Mouse (Mus musculus) erythroblast, embryonic 14.5 days (primary cell): ENCODE results near the gene Mbd4. TPM values are rescaled to one million over a fixed set of nuclear protein-coding genes. Genes with fewer than 3 reads are reported as not detected.

Experiments used
- H3K27me3 ChIP-seq: 2 replicates; pipeline ENCODE4 v1.6.1; 2012; ENCODE audit warnings: inconsistent platforms; ENCODE audit not compliant: control insufficient read depth
- H3K36me3 ChIP-seq: 2 replicates; pipeline ENCODE4 v1.6.1; 2012; ENCODE audit warnings: mild to moderate bottlenecking, inconsistent platforms; ENCODE audit not compliant: control insufficient read depth
- H3K4me1 ChIP-seq: 2 replicates; pipeline ENCODE4 v1.6.1; 2012; ENCODE audit warnings: inconsistent platforms; ENCODE audit not compliant: control insufficient read depth
- H3K4me3 ChIP-seq: replicated peaks from 2 replicates; pipeline ENCODE3; 2012; ENCODE audit warnings: moderate library complexity, mild to moderate bottlenecking, inconsistent platforms
- H3K9me3 ChIP-seq: 2 replicates; pipeline ENCODE4 v1.6.1; 2012; ENCODE audit warnings: low read length, inconsistent platforms, mixed read lengths; ENCODE audit not compliant: control insufficient read depth
- GATA1 ChIP-seq: IDR thresholded peaks from 2 replicates; pipeline ENCODE4 v1.6.1; 2012; ENCODE audit warnings: low read length, inconsistent platforms, mixed read lengths
- TAL1 ChIP-seq: IDR thresholded peaks from 3 replicates; pipeline ENCODE4 v1.6.1; 2012; ENCODE audit warnings: low read length, inconsistent platforms, mixed read lengths
- polyA plus RNA-seq: library from polyadenylated mRNA; stranded (reverse); fragments of >175 nt; gene quantifications from 2 replicates; pipeline ENCODE4 v1.2.3, GENCODE M21; 2012

Gene Mbd4
- polyA plus RNA-seq, 1 experiment = 0.06 TPM

DNA sequence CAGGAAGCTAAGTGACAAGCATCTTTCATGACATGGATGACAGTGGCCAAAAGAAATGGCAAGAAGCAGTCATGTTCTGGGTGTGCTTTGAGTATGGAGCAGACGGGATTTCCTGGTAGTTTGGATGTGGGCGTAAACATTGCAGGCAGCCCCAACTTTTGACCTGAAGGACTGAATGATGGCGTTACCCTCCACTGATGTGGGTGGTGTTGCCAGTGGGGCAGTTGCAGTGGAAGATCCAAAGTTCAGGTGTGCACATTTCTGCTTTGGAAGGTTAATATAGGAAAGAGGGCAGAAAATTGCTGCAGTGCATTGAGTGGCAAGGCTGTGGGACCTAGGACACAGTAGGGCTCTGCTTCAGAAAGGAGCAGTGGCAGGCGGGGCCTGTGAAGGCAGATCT is 12.1 kb upstream of the Mbd4 start:
- no peaks in the 10 kb centered on the region for H3K27me3 ChIP-seq
- TF ChIP-seq TAL1 = no peak
- no peak for TF ChIP-seq GATA1
- H3K4me1 ChIP-seq = no peaks in the 10 kb centered on the region
- H3K36me3 ChIP-seq = no peaks in the 10 kb centered on the region
- no peak overlapping the region for H3K4me3 ChIP-seq
- no peaks in the 10 kb centered on the region for H3K9me3 ChIP-seq

DNA sequence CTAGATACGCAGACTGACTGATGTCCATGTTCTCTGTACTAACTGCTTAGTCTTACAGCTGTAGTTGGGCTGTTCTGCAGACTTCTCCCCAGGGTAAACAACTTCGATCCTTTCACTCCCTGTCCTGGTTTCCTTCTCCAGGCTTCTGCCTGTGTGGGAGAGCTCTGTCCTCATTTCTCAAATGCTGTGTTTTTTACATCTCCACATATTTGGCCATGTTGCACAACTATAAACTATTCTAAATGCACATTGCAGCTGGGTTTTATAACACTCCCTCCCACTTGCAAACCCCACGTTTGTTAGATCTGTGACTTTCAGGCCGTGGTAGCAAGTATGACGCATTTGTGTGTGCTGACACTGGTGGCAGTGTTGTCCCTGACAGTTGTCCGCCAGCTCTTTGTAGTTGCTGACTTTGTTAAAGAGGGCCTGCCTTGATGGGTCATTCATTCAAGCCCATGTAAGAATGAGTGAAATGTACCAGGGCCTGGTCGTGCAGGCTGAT is 10.2 kb upstream of the Mbd4 start:
- H3K27me3 ChIP-seq = no peaks in the 10 kb centered on the region
- no peak overlapping the region for H3K4me3 ChIP-seq
- H3K4me1 ChIP-seq = no peaks in the 10 kb centered on the region
- TF ChIP-seq GATA1 (no peak), TAL1 (no peak)
- H3K9me3 ChIP-seq = no peaks in the 10 kb centered on the region
- no peaks in the 10 kb centered on the region for H3K36me3 ChIP-seq

DNA sequence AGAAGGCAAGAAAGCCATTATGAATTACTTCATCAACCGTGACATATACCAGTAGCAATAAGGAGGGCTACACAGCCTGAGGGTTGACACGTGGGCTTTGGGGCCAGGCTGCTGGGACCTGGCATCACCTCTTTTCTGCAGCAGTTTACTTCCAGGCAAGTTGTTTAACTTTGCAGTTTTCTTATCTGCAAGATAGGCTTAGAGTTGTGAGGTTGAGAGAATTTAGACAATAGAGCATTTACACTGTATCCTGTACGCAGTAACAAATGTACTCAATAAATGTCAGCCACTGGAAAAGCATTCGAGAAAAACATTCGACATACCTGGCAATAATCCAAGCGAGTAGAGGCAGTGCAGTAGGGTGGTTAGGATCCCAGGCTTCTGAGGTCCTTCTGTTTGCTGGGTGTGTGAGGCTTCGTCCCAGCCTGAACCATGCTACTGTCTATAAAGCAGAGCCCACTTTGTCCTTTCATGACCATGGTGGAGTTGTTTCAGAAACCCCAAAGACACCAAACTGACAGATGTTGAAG is 6.9 kb upstream of the Mbd4 start:
- Histone ChIP-seq H3K4me3 (no peak overlapping the region), H3K36me3 (no peaks in the 10 kb centered on the region), H3K9me3 (no peaks in the 10 kb centered on the region), H3K4me1 (no peaks in the 10 kb centered on the region; the same call in 1 of the 2 replicates), H3K27me3 (no peaks in the 10 kb centered on the region)
- no peak for TF ChIP-seq GATA1
- no peak for TF ChIP-seq TAL1

DNA sequence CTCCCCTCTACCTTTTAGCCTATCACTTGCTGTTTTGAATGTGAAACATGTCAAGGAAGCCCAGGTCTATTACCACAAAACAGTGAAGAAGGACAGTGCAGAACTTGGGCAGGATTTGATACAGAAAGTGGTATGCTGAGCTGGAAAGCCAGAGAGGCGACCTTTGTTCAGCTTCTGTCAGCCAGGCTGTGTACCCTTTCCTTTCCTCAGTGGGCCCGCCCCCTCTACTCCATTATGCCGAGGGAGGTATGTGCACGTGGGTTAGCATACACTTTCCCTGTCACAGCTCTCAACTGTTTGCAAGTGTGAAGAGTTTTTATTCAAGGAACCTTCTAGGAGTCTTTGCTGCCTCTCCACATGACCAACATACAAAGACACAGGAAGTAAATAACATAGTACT is 6.1 kb upstream of the Mbd4 start:
- TF ChIP-seq GATA1 (no peak), TAL1 (no peak)
- Histone ChIP-seq H3K9me3 (no peaks in the 10 kb centered on the region), H3K4me1 (peaks cover 3% of the 10 kb centered on the region)

DNA sequence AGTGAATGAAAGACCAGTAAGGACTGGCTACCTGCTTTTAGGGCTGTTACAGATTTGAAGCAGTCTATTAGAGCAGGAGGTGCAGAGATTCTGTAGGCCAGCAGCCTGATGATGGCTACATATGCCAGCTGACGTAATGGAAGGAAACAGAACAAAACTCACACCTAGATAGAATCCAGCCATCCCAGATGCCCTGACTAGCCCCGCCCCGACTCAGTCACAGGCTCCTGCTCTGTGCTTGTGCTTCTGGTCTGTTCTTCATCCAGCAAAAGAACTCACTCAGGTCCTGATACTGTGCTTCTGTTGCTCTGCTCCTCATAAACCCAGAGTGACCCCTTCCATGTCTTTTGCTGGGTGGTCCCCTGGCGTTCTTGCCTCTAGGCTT is 3.2 kb upstream of the Mbd4 start:
- H3K9me3 ChIP-seq = no peaks in the 10 kb centered on the region
- H3K36me3 ChIP-seq = peaks cover 5% of the 10 kb centered on the region
- peaks cover 26% of the 10 kb centered on the region for H3K4me1 ChIP-seq
- TF ChIP-seq TAL1 (no peak), GATA1 (no peak)
- no peaks in the 10 kb centered on the region for H3K27me3 ChIP-seq
- no peak overlapping the region for H3K4me3 ChIP-seq

More for the DNA sequence above, 6.1 kb upstream of the Mbd4 start:
- no peaks in the 10 kb centered on the region for H3K27me3 ChIP-seq
- no peaks in the 10 kb centered on the region for H3K36me3 ChIP-seq
- no peak overlapping the region for H3K4me3 ChIP-seq

DNA sequence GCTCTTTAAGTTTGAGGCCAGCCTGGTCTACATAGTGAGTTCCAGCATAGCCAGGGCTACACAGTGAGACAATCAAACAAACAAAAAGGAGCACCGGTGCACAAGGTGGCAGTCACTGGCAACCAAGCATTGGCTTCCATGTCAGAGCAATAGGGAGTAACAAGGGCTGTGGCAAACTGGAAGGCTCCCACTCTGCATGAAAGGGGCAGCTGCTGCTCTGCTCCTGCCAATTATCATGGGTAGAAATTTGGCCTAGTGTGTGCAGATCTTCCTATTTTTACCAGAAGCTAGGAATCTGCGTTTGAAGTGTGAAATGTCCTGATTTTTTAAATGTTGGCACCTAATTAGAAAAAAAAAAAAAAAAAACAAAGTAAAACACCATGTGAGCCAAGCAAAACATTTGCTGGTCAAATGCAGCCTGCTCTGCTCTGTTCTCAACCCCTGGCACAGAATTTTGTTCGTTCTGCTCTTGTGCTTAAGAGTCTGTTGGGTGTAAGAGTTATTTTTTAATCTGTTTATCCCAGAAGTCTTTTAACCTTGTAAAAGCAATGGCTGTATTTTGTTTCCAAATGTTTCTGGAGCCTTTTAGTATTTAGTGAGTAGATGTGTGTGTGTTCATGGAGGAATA is 2.7 kb upstream of the Mbd4 start:
- Histone ChIP-seq H3K9me3 (no peaks in the 10 kb centered on the region), H3K4me3 (no peak overlapping the region), H3K27me3 (no peaks in the 10 kb centered on the region), H3K36me3 (peaks cover 10% of the 10 kb centered on the region), H3K4me1 (peaks cover 31% of the 10 kb centered on the region)
- TF ChIP-seq GATA1 = no peak
- no peak for TF ChIP-seq TAL1

DNA sequence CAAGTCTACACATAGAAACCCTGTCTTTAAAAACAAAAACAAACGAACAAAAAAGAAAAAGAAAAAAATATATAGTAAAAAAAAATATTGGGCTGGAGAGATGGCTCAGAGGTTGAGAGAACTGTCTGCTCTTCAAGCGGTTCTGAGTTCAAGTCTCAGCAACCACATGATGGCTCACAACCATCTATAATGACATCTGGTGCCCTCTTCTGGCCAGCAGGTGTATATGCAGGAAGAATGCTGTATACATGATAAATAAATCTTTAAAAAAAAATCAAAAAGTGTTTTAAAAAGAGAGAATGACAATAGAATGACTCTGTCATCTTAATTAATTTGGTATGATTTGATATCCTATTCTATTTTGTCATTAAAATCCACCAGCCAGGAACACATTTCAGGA is 1.3 kb upstream of the Mbd4 start:
- peaks cover 32% of the 10 kb centered on the region for H3K4me1 ChIP-seq
- peaks cover 22% of the 10 kb centered on the region for H3K36me3 ChIP-seq
- no peaks in the 10 kb centered on the region for H3K27me3 ChIP-seq
- no peaks in the 10 kb centered on the region for H3K9me3 ChIP-seq
- TF ChIP-seq GATA1 = no peak
- no peak for TF ChIP-seq TAL1
- H3K4me3 ChIP-seq = no peak overlapping the region

DNA sequence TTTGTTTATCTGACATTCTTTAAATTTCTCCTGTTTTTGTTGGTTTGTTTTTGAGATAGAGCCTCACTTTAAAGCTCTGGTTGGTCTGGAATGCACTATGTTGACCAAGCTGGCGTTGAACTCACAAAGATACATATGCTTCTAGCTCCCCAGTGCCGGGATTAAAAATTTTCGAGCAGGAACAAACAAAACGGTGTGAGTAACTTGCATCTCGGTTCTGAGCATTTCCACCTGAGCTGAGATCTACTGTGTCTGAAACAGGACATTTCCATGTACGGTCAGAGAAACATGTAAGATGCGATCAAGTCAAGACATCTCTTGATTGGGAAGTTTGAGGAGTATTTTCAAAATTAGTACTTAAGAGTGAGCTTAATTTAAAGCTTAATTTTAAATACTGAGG is 814 bp upstream of the Mbd4 start:
- H3K9me3 ChIP-seq = no peaks in the 10 kb centered on the region
- H3K4me1 ChIP-seq = peaks cover 33% of the 10 kb centered on the region
- peak overlapping the region; percentile 77 for H3K4me3 ChIP-seq
- TF ChIP-seq TAL1 (no peak), GATA1 (no peak)
- H3K36me3 ChIP-seq = peaks cover 27% of the 10 kb centered on the region
- H3K27me3 ChIP-seq = no peaks in the 10 kb centered on the region

DNA sequence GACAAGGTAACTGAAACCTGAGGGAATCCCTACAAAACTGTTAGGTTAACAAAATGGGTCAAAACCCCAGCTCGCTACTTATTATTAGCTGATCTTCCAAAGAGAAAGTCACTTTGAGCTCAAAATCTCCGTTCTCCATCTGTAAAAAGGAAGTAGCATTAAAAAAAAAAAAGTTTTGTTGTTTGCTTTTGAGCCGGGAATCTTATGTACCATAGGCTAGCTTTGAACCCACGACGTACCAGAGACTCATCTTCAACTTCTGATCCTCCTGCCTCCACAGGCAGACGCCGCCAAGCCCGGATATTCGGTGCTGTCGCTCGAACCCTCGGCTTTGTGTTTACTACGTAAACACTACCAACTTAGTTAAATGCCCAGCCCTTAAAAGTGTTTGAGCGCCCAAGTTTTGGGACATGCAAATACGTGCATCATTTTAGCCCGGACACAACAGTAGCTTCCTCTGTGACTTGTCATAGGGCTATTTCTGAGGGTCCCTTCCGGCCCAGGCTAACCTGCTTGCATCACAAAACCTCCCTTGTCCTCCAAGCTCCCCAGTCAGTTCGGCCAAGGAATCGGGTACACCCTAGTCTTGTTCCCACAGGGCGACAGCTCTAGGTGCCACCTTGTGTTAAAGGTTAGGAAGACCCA is 603 bp downstream of the Mbd4 start:
- Histone ChIP-seq H3K4me3 (peak overlapping the region; percentile 77), H3K36me3 (peaks cover 41% of the 10 kb centered on the region), H3K27me3 (no peaks in the 10 kb centered on the region), H3K4me1 (peaks cover 36% of the 10 kb centered on the region), H3K9me3 (no peaks in the 10 kb centered on the region)
- TF ChIP-seq TAL1 (no peak), GATA1 (no peak)
